Mouse (Mus musculus) adipocyte (in vitro differentiated cells): ENCODE measurements around the gene Tbc1d4.

Experiments
- DNase-seq: peaks from one replicate; pipeline ENCODE4 v3.0.0-alpha.2; 2016; ENCODE audit warnings: low spot score

Gene Tbc1d4

DNA sequence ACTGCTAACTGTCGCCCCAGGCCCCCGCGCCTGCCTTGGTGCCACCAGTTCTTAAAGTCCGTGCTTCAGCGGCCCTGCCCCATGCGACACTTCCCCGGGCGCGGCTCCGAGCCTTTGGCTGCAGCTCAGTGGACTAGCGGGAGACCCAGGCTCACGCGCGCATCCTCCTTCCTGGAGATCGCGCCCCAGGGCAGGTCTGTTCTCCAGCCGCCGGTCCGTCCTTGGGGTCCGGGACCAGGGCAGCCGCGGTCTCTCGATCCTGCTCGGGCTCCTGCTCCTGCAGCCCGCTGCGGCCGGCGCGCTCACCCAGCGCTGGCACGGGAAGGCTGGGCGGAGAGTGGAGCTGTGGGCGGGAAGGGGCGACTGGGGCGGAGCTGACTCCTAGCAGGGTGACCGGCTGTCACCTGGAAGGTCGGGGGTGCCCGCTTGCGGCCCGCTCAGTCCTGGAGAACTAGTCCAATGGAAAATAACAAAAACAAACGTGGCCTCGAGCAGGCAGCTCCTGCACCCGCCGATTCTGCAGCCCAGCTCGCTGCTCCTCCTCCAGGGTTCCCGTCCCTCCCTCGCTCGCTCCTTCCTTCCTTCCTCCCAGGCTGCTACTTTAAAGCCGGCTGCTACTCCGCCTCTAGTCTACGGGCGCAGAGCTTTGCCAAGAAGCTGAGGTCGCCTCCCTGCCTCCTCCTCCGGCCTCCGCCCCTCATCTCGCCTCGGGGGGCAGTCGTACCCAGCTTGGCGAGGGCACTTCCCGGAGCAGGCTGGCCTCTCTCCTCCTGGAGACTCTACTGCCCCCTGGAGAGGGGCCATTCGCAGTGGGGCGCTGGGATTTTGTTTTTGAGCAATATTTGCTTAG is at the start of gene Tbc1d4:
Gene Tbc1d4, minus strand, starts transcription at position 673 of the 850 bp plus-strand sequence.
- DNase-seq = peak; percentile 92

DNA sequence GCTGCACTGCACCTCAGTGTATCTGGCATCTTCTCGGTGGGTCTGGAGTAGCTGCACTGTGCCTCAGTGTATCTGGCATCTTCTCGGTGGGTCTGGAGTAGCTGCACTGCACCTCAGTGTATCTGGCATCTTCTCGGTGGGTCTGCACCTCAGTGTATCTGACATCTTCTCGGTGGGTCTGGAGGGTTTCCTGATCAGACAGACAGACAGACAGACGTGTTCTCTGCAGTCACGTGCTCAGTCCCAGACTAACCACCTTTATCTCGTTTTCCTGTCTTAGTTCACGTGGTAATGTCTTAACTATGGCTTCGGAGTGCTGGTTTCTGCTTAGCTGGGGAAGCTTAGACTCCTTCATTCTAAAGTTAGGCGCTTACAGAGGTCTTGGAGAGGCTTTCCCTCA is 47.3 kb upstream of the Tbc1d4 start:
- no peak for DNase-seq

DNA sequence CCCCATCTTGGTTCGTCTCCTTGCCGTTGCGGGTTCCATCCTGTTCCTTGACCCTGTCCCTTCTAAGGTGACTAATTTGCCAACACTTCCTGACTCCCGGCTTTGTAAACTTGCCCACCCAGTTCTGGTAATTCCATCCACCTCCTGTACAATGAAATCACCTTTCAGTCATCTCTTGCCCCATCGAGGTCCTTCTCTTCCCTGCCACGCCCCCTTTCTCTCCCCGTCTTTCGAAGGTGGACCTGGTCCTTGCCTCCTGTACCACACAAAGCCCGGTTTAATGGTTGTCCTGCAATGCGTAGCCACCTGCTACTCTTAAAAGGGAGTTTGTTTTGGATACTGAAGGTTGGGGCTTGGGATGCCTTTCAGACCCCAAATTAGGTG is 45.5 kb upstream of the Tbc1d4 start:
- no peak for DNase-seq

DNA sequence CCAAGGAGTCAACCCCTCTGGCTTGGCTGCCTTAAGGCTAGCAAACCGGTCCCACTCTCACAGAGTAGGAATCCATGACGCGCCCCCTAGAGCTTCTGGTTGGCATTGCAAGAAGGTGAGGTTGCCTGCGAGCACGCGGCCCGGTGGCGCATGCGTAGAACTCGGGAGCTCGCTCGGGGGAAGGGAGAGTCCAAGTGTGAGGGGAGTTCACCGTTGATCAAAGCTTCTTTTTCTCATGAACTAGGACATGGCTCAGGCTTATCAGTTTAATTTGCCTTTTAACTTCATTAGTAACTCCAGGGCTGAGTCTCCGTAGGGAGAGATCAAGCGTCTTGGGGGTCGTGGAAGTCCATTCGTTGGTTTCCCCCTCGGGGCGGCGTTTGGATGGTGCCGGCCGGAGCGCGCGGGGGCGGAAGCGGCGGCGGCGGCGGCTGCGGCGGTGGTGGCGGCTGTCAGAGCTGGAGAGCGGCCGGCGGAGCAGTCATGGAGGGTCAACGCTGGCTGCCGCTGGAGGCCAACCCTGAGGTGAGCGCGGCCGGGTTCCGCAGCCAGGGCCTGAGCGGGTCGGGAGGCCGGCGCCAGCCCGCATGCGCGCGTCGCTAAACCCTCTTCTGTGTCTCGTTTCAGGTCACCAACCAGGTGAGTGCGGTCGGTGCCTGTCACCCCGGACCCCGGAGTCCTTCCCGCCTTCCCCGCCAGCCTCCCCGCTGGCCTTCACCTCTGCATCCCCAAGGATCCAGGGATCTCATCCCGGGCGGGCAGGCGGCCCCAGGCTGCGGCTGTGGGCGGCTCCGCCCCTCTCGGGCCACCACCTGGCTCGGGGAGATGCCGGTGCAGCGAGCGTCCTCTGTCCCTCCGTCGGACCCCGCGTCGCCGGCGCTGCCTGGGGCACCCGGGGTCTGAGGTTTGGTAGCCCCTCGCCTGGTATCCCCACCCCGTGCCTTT is 44.9 kb upstream of the Tbc1d4 start, which contains the start of gene Uchl3:
Gene Uchl3, plus strand, starts transcription at position 387 of the 945 bp plus-strand sequence.
- peak; percentile 98 for DNase-seq

DNA sequence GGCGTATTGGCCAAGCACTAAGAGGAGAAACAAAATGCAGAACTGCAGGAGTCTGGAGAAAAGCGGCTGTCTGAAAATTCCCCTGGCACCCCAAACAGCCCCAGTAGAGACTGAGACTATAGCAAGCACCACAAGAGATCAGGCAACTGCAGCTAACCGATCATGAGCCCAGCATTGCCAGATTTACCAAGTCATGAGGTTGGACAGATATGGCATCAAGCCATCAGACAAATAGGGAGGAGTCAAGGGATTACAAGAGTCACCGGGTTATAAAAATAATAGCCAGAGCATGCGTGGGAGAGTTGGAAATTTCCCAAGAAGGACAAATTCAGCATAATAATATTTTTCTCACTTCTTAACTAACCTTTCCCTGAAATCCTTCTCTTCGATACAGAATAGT is 43.6 kb upstream of the Tbc1d4 start:
- DNase-seq = peak; percentile 82

DNA sequence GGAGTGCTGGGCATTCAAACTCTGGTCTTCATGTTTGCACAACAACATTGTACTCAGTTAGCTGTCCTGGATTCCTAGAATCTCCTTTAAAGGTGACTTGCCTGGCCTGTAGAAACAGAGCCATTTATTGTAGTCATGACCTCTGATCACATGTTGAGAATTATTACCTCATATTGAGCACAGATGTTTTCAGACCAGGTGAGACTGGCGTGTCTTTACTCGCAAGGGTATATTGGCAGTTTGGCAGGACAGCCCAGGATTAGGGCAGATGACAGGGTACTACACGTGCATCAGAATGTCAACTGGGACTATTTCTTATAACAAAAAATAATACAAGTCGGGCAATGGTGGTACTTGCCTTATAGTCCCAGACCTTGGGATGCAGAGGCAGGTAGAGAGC is 41.6 kb upstream of the Tbc1d4 start:
- no peak for DNase-seq

DNA sequence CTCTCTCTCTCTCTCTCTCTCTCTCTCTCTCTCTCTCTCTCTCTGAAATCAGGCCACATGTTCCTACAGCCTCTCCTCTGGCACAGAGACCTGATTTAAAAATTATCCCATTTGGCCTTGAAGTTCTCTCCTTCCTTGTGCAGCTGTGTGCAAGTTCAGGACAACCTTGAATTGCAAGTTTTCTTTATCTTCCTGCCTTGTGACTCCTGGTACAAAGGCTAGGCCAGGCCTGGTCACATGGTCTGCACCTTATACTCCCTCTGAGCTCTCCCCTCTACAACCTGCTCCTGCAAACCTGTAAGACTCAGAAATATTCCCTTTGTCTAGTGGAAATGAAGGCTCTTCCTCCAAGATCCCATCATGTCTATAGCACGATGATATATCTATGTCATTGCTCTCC is 36.0 kb upstream of the Tbc1d4 start:
- no peak for DNase-seq

DNA sequence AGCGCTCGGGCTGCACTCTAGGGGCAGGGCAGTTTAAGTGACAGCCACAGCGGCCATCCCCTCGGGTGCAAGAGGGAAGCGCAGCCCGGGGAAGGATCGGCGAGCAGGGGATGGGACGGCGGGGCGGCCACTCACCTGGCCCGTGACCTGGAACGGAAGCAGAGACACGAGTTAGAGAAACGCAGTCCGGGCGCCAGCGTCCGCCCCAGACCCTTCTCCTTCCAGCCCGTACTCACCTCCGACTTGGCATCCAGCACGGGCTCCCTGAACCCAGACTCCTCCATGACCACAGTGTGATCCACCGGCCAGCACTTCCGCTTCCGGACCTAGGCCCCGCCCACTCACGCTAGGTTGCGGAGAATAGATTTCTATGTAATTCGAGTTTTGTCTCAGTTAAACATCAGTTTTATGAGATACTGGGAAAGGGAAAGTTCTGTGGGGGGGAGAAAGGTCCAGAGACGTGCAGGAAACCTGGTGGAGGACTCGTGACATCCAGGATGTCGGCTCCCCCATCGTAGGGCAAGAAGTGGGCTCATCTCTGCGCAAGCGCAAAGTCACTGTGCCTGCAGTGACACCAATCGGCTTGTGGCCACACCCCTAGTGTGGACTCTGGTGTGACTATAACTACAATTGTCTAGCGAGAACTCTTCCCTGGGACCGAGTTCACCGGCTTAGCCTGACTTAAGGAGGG is 31.3 kb upstream of the Tbc1d4 start, which contains the start of gene Commd6:
Gene Commd6, minus strand, starts transcription at position 534 of the 691 bp plus-strand sequence.
- peak; percentile 96 for DNase-seq

DNA sequence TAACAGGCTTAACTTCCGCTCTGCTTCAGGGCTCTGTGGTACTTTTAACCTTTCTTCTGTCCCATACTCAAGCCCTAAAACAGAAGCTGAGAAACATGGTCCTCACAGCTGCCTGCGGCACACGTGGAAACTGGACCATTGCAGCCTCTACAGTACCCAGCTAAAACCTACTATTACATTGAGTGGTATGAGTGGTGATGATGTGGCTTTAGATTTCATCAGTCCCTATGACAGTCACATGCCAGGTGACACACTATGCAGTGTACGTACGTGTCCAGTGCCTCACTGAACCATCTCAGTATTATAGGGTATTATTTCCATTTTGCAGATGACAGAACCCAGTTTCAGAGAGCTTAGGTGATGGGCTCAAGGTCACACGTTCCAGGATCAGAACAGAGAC is 28.4 kb upstream of the Tbc1d4 start:
- no peak for DNase-seq

DNA sequence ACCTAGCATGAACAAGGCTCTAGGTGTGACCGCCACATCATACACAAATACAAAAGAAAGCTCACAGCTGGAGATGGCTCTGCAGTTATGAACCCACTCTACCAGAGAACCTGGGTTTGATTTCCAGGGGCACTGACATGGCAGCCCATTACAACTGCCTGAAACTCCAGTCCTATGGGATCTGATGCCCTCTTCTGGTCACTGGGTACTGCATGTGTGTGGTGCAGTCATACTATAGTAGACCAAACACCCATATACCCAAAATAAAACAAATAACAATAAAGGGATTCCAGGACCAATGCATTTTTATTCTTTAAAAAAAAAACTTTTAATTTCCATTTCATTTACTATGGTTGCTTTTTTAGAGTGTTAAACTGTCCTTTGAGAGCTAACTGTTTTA is 26.8 kb upstream of the Tbc1d4 start:
- DNase-seq = no peak

DNA sequence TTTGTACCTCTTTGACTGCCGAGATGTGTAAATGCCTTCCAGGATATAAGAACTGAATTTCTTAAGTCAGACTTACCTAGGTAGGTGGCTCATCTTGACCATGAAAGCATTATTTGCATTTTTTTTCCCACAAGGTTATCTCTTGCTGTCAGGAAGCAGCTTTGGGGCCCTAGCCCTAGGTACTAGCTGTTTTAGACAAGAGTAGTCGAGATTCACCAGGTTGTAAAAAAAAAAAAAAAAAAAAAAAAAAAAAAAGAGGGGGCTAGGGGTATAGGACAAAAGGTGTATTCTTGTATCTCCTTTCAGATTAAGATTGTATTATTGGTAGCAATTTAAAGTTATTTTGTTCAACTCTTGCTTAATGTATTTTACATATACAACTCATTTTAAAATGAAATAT is 21.6 kb upstream of the Tbc1d4 start:
- DNase-seq = no peak

DNA sequence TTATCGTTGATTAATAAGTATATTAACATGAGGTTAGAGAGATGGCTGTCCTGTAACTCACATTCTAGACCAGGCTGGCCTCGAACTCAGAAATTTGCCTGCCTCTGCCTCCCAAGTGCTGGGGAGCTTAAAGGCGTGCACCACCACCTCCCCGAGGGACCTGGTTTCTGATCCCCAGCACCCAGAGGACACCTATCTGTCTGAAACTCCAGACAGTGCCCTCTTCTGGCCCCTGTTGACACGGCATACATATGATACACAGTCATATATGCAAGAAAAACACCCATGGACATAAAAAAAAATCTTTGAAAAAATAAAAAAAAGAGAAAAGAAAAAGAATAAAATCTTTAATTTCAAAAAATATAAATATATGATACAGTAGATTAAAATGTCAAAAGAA is 8.7 kb upstream of the Tbc1d4 start:
- DNase-seq = no peak

DNA sequence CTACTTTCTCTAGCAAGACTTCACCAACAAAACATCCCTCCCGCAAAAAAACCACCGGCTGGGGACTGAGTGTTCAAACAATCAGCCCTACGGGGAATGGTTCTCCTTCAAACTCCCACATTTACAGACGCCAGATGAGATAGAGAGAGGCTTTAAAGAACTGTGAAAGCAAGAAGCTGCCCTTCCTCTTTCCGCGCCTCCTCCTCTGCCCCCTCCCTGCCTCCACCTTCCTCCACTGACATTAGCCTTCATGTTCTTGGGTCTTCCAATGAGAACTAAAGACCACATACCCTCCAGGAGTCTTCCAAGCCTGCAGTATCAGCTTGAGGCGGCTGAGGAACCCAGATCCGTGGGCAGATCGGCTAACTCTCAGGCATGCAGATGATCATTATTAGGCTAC is 7.2 kb upstream of the Tbc1d4 start:
- DNase-seq = no peak

DNA sequence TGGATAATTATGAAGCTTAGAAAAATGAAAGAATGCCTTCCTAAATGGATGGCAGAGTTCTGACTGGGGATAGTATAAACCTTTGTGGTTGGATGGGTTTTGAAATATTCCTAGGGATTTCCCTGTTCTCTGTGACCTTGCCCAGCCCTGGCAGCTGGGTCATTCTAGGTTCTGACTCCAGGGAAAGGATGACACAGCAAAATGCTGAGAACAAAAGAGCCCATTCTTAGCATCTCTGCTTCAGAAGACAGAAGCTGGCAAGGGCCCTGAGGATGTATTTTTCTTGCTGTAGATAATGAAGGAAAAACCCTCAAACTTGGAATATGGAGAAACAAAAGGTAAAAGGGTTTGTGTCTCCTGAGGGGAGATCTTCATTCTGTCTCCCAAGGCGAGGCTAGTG is 4.2 kb upstream of the Tbc1d4 start:
- DNase-seq = no peak

DNA sequence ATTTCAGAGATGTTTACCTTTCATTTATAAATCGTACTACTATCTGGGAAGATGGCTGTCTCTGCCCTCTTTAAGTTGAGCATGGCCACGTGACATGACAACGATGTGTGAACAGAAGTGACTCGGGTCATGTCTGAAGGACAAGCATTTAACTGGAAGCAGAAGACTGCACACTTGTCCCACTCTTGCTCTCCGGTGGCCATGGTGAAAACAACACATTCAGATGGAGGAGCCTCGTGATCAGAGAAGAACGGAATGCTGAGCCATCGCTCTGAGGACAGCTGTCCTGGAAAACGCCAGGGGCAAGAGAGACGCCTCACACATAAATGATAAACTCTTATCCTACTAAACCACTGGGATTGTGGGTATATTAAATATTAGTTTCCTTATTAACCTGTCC is 1.7 kb upstream of the Tbc1d4 start:
- no peak for DNase-seq

DNA sequence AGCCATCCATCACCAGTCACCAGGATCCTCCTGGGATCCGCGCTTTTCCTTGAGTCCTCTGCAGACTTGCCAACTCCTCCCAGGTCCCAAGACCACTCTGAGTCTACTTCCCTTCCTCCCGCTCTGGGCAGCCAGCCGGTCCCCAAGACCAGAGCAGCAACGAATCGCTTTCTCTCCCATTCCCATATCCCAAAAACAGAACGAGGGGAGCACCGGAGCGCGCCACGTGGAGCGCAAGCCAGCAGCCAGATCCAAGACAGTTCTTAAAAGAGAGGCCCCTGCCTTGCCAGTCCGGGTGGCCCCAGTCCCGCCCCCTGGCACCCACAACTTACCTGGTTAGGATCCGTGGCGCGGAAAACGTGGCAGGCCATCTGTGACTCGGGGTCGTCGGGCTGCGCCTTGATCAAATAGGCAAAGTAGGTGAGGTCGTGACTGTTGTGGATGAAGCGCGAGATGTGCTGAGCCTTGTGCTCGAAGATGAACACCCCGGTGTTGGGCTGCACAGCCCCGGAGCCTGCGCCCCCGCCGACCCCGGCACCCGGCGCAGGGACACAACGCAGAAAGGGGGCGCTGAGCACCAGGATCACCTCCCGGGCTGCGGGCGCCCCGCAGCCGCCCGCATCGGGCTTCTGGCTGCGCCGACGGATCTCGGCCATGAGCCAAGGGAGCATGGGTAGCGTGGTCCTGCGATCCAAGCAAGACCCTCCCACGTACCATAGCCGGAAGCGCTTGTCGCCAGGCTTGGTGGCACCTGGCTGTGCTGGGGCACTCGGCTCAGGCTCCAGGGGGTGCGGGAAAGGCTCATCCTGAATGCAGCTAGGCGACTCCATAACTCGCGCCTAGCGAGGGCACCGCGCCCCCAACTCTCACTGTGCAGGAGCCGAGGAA is 1.1 kb downstream of the Tbc1d4 start:
- peak; percentile 62 for DNase-seq

DNA sequence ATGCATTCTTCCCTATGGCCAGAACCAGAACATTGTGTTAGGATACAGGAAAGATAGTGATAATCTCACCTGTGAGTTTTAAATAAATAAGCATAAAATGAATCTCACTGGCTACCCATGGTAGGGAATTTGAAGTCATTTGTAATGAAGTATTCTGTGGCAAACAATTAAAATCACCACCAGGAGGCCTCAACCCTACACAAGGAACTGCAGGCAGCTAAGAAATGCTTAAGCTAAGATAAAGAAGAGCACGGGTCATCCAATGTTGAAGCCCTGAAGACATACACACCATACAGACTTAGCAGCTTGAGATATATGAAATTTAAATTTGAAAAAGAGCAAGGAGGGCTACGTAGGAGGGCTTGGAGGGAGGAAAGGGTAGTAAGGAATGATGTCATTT is 3.1 kb downstream of the Tbc1d4 start:
- peak; percentile 42 for DNase-seq

DNA sequence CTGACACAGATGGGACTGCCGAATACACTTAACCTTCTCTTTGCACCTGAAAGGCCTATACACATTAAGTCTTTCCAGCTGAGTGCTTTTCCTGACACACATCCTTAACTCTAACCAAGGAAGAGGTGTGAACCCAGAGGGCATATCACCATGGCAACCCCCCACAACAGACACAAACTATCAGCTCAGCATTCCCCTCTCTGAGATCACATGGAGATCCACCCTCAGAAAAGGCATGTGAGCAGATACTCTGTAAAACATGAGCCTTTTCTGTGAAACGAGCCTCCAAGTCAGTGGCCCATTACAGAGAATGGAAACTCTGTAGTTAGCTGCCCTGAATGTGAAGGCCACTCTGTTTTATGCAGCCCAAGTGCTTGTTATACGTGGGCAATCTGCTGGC is 6.1 kb downstream of the Tbc1d4 start:
- DNase-seq = no peak

DNA sequence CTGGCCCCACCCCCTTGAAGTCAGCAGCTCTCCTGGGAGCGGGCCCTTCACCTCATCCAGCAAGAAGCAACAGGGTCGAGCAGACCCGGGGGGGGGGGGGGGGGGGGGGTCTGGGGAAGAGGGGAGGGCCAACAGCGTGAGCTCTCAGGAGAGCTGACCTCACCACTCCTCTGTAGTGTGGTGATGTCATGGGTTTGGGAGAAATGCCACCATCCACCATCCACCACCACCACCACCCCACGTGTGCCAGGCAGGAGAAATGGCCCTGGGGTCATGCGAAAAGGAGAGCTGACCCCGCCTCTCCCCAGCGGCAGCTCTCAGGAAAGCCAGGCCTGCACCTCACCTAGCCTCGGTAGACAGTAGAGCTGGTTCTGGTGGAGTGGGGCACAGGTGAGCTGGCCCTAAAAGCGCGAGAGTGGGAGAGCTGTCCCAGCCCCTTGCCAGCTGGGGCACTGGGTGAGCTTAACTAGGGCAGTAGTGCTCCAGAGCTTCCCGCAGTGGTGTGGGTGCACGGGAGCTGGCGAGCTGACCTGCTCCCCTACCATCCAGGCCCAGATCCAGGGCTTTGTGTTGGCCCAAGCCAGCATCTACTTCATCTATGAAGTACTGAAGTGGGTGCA is 11.8 kb downstream of the Tbc1d4 start:
- DNase-seq = no peak

DNA sequence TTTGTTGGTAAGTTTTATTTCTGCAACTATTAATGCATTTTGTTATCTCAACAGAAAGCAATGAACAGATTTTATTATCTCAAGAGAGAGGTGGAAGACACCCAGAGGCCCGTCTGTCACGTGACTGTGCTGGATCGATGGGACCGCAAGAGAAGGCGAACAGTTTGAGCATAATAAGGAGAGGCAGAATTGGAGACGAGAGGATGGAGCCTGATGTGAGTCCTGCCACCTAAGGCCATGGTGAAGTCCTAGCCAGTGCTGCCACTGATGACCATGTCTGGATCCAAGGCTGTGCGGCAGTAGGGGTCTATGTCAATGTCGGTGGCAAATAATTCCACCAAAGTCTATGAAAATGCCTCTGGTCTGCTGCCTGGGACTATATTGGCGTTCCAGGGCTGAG is 12.3 kb downstream of the Tbc1d4 start:
- no peak for DNase-seq
